Mouse (Mus musculus) fat pad, adult 2 months (tissue): ENCODE measurements around the gene P2ry4.

Experiments used
- DNase-seq: peaks from one replicate; pipeline ENCODE4 v3.0.0-alpha.2; 2011; ENCODE audit warnings: low read depth, low spot score; ENCODE audit errors: extremely low read depth

Gene P2ry4

GRCm38 (mm10) chrX:100594791-100595190 is at the start of gene P2ry4:
Gene P2ry4 (minus strand): TSS chrX:100594869.
- DNase-seq: no peak

DNA sequence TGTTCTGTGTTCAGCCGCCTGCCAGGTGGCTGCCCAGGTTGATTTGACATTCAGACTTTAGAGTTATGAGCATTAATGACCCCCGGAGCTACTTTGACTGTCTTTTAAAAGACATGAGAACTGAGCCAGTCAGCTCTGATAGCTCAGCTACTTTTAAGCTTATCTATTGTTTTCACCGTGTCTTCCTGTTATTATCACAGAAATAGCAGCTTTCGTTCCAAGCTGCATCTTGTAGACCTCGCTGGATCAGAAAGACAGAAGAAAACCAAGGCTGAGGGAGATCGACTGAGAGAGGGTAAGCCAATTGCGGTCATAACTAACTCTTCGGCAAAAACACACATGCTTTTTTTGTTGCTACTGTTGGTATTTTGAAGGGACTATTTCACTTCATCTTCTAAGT is 43.8 kb upstream of the P2ry4 start:
- DNase-seq: no peak

GRCm38 (mm10) chrX:100629076-100629475 is 34.4 kb upstream of the P2ry4 start:
- no peak for DNase-seq

GRCm38 (mm10) chrX:100625802-100626793 is 31.4 kb upstream of the P2ry4 start, which contains the start of gene Pdzd11:
Gene Pdzd11 (minus strand): TSS chrX:100626568.
- peak; percentile 40 for DNase-seq

DNA sequence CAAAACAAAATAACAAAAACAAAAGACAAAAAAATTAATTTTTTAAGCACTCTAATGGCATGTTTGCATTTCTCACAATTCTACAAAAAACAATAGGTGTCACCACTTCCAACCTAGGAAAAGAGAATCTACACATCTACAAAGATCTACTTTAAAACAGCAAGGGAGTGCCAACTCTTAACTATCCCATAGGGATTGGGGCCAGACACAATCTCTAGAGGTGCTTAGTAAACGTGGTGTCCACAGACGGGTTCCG is 30.8 kb upstream of the P2ry4 start, which contains the start of gene Kif4:
TSS of gene Kif4 (plus strand) at position 192 of the 256 bp plus-strand sequence.
- DNase-seq: no peak

- DNase-seq: no peak
These were observed 30.5 kb upstream of the P2ry4 start for GRCm38 (mm10) chrX:100625146-100625545.

DNA sequence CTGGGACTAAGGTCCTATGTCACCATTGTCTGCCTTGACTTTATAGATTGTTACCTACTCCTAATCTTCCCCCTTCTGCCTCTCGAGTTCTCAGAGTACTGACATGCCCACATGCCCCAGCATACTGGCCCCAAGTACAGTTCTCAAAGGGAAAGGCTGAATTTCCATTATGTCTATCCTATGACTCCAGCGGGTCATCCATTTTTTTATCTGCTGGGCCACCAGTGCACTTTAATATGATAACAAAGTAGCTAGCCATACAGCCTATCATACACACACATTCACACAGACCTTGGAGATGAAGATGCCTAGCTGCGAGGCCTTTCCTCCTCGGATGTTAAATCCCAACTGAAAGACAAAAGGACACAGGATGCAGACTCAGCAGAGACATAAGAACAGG is 29.6 kb upstream of the P2ry4 start:
- DNase-seq: no peak

DNA sequence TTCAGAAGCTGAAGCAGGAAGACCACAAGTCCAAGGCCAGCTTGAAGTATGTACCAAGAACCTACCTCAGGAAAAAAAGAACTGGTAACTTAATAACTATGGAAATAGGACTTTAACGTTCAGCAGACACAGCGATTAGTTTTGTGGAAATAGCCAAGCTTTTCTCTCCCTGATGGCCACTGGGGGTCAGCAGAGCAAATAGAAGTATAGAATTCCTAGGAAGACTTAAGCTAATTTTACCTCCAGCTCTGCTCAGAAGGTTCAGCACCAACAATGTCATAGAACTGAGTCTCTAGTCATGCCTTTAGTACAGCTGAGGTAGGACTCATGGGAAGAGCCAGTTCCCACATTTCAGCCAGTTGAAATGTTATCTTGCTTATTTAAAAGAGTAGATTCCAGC is 26.7 kb upstream of the P2ry4 start:
- no peak for DNase-seq

- DNase-seq: no peak
These were observed 23.8 kb upstream of the P2ry4 start for GRCm38 (mm10) chrX:100618488-100618887.

- no peak for DNase-seq
These were observed 10.6 kb upstream of the P2ry4 start, which contains the start of gene Arr3 for GRCm38 (mm10) chrX:100605314-100605713. Gene Arr3 (plus strand): TSS chrX:100605497.

DNA sequence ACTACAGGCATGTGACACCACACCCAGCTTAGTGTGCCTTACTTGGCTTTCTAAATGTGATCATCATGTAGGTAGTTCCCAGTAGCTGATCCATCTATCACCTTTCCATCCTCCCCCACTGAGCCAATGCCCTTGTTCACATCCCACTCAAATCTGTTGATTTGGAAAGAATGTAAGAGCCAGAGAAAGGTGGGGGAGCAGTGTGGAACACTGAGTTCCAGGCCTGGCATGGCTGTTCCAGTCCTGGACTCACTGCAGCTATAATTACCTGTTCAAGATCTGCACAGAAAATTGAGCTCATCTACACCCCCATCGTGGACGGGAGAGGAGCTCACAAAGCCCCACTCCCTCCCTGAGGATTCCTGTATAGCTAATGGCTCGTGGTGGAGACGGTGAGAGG is 5.1 kb upstream of the P2ry4 start:
- no peak for DNase-seq

GRCm38 (mm10) chrX:100597439-100597838 is 2.8 kb upstream of the P2ry4 start:
- peak; percentile 74 for DNase-seq

GRCm38 (mm10) chrX:100571951-100572350 is 22.7 kb downstream of the P2ry4 start, which contains the start of gene Awat1:
Gene Awat1 (plus strand): TSS chrX:100572251.
- no peak for DNase-seq

DNA sequence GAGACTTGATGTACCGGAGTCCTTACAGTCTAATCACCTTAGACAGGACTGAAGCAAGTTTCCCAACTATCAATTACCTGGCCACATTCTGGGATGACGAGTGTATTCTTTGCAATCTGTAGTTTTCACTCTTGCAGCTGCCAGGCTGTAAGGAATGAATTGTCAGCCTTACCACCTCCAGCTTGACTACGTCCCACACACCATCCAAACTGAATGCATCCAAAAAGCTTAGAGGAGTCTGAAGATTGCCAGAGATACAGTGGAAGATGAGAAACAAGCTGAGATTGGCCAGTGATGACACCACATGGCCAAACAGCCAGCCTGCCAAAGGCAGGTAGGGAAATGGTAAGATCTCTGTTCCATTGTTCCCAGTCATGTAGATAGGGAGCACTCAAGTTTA is 29.0 kb downstream of the P2ry4 start:
- DNase-seq: no peak

DNA sequence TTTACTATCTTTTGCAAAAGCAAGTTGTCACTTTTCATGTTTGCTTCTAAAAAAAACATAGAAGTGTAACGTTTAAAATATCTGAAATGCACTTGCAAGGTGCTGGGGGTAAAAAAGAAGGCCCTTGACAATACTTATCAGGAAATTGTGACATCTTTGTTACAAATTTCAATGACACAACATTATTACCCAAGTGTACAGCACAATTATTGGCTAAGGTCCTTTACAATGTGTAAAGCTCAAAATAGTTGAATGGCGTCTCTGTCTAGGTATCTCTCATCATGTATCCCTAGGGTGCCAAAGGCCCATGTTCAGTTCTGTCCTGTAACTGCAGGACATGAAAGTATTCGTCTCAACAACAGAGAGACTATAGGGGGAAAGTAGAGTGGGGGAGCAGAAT is 38.6 kb downstream of the P2ry4 start:
- DNase-seq: no peak
